Mouse (Mus musculus) adrenal gland, postnatal 25 days (tissue): ENCODE results near the gene Ndfip2. TPM values are rescaled to one million over a fixed set of nuclear protein-coding genes. Genes with fewer than 3 reads are reported as not detected.

Experiments
- total RNA-seq: library from RNA; stranded (reverse); gene quantifications from 2 replicates; pipeline ENCODE4 v1.2.3, GENCODE M21; 2021

Gene Ndfip2
- total RNA-seq, 1 experiment from 2014 or later = 44.8 TPM

Other genes with a start within 250 kb of the Ndfip2 start
- gene Rbm26, start 81.2 kb upstream of the Ndfip2 start, total RNA-seq = 49.8 and 54.3 TPM in 2 replicates